Mouse (Mus musculus): ENCODE data around the gene Pou2f1. TPM values are rescaled to one million over a fixed set of nuclear protein-coding genes. Genes with fewer than 3 reads are reported as not detected.
A peak's percentile ranks its signal among the peaks of the same experiment; 100 is the strongest.

Gene Pou2f1
- polyA plus RNA-seq, 1 experiment from 2014 or later = 4.3 TPM

DNA sequence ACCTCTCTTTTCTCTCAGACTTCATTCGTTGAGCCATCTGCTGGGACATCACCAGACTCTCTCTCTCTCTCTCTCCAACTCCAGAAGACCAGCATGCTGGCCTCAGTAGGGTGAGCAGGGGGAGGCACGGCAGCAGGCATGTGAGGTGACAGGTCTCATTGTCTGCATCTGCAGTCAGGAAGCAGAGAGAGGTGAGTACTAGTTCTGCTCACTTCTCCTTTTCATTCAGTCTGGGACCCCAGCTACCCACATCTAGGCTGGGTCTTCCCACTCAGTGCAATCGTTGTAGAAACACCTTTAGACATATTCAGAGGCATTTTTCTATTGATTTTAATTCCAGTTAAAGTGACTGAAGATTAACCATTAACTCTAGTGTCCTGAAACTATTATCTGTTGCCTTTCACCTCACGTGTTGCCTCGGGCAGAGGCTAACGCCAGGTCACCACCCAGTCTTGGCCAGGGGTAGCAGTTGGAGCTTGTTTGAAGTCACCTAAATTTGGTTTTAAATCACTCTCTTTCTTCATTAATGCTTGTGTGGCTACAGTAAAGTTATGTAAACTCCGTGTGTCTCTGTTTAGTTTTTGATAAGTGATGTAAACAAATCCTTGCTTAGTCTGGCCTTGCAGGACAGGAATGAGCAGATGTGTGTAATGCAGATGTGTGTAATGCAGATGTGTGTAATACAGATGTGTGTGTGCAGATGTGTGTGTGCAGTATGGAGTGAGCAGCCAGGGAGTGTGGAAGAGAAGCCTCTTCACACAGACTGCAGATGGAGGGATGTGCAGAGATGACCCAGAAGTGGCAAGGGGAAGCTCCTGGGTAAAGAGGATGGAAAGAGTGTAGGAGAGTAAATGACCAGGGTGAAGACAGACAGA lies 29.4 kb upstream of the Pou2f1 start:
- H3K4me2 ChIP-seq = no peak overlapping the region
- ATAC-seq (ENCODE audit: low read depth) (no peak), DNase-seq (no peak)
- H3K27me3 ChIP-seq = no peaks in the 10 kb centered on the region
- no peak overlapping the region for H3K27ac ChIP-seq
- no peaks in the 10 kb centered on the region for H3K9me3 ChIP-seq (replicated peaks)
- 40% methylated on average over 7 of the region's 7 CpGs for WGBS (ENCODE audit: insufficient replicate concordance)
- H3K36me3 ChIP-seq = no peaks in the 10 kb centered on the region
- H3K4me3 ChIP-seq (replicated peaks) = no peak overlapping the region
- H3K9ac ChIP-seq = no peak overlapping the region
- H3K4me1 ChIP-seq (replicated peaks) = no peaks in the 10 kb centered on the region

DNA sequence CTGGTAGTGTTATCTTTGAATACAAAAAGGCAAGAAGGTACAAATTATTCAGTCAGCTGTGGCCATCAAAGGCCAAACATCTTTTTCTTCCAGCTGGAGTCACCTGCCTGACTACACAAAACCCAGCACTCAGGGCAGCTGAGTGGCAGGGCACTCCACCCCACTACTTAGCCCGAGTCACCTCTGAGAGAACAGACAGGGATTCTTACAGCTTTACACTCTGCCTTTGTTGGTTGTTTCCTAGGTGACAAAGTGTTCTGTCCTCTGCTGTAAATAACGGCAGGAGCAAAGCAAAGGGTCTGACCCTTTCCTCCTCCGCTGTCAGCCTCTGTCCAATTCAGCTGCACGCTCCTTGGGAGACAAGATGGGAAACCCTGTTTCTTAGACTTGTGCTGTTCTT lies 21.5 kb upstream of the Pou2f1 start:
- ATAC-seq (ENCODE audit: low read depth) = no peak
- 57% methylated on average over 4 of the region's 4 CpGs for WGBS (ENCODE audit: insufficient replicate concordance)
- H3K4me3 ChIP-seq (replicated peaks) = no peak overlapping the region
- H3K27me3 ChIP-seq = no peaks in the 10 kb centered on the region
- H3K27ac ChIP-seq = no peak overlapping the region
- H3K9ac ChIP-seq = no peak overlapping the region
- 0 out of 2 replicates have a peak, but pooled peaks cover 2% of the 10 kb centered on the region for H3K9me3 ChIP-seq (replicated peaks)
- no peak for DNase-seq
- H3K4me1 ChIP-seq (replicated peaks) = no peaks in the 10 kb centered on the region
- H3K36me3 ChIP-seq = no peaks in the 10 kb centered on the region
- no peak overlapping the region for H3K4me2 ChIP-seq

DNA sequence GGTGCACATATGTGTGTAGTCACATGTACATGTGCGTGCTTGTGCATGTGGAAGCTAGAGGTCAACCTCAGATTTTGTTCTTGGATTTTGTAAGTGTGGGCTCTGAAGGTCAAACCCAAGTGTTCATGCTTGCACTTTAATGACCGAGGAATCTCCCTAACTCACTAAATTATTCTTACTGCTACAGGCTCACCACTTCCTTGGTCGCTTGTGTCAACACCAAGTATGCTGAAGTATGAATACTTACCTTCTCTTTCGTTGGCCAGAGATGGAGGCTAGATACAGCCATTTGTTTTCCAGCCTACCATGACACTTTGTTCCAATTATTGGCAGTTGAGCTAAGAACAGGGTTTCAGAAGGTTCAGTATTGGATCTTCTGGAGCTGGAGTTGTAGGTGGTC lies 14.7 kb upstream of the Pou2f1 start:
- no peak overlapping the region for H3K9ac ChIP-seq
- no peaks in the 10 kb centered on the region for H3K36me3 ChIP-seq
- 66% methylated on average over 4 of the region's 4 CpGs for WGBS (ENCODE audit: insufficient replicate concordance)
- no peak overlapping the region for H3K4me2 ChIP-seq
- no peaks in the 10 kb centered on the region for H3K27me3 ChIP-seq
- no peak overlapping the region for H3K27ac ChIP-seq
- DNase-seq (no peak), ATAC-seq (ENCODE audit: low read depth) (no peak)
- H3K4me1 ChIP-seq (replicated peaks) = peaks cover 10% of the 10 kb centered on the region; the same call in 1 of the 2 replicates
- H3K9me3 ChIP-seq (replicated peaks) = no peaks in the 10 kb centered on the region
- H3K4me3 ChIP-seq (replicated peaks) = no peak overlapping the region

DNA sequence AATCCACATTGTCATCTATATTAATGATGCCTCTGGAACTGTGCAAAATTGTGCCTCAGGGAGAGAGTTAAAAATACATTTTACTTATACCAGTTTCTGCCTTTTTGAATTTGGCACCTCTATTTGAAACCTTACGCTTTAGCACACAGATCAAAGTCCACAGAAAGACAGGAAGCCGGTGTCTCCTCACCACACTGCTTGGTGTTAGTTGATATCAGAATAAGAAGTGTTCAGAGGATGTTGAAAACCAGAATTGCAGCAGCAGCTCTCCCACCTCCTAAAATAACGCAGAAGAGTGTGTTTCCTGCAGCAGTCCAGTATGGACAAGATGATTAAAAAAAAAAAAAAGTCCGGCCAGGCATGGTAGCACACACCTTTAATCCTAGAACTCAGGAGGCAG lies 13.8 kb upstream of the Pou2f1 start:
- no peaks in the 10 kb centered on the region for H3K9me3 ChIP-seq (replicated peaks)
- no peak overlapping the region for H3K27ac ChIP-seq
- H3K27me3 ChIP-seq = no peaks in the 10 kb centered on the region
- ATAC-seq (ENCODE audit: low read depth) (no peak), DNase-seq (no peak)
- WGBS (ENCODE audit: insufficient replicate concordance) = 9% methylated on average over 4 of the region's 4 CpGs
- H3K4me1 ChIP-seq (replicated peaks) = peaks cover 10% of the 10 kb centered on the region; the same call in 1 of the 2 replicates
- H3K4me3 ChIP-seq (replicated peaks) = no peak overlapping the region
- H3K4me2 ChIP-seq = no peak overlapping the region
- no peak overlapping the region for H3K9ac ChIP-seq
- no peaks in the 10 kb centered on the region for H3K36me3 ChIP-seq

DNA sequence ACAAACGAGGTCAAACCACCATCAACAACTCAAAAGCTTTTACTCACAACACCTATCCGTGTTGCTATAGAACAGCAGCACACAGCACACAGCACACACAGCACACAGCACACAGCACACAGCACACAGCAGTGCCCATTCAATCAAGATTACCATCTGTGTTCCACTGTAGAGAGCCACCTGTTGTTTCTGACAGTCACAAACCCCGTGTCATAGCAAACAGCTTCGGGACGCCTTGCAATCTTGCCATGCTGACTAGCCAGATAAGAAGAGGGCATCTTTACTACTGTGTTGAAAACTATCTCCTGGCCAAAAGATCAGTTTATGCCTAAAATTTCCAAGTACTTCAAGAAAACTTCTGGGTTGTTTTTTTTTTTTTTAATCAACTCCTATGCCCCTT lies 12.1 kb upstream of the Pou2f1 start:
- H3K9me3 ChIP-seq (replicated peaks) = no peaks in the 10 kb centered on the region
- no peak overlapping the region for H3K9ac ChIP-seq
- no peak overlapping the region for H3K4me2 ChIP-seq
- no peak overlapping the region for H3K27ac ChIP-seq
- H3K4me1 ChIP-seq (replicated peaks) = peaks cover 10% of the 10 kb centered on the region; the same call in 1 of the 2 replicates
- DNase-seq (peak; percentile 33), ATAC-seq (ENCODE audit: low read depth) (peak; percentile 92)
- WGBS (ENCODE audit: insufficient replicate concordance) = 13% methylated on average over 5 of the region's 5 CpGs
- no peaks in the 10 kb centered on the region for H3K36me3 ChIP-seq
- no peaks in the 10 kb centered on the region for H3K27me3 ChIP-seq
- no peak overlapping the region for H3K4me3 ChIP-seq (replicated peaks)

DNA sequence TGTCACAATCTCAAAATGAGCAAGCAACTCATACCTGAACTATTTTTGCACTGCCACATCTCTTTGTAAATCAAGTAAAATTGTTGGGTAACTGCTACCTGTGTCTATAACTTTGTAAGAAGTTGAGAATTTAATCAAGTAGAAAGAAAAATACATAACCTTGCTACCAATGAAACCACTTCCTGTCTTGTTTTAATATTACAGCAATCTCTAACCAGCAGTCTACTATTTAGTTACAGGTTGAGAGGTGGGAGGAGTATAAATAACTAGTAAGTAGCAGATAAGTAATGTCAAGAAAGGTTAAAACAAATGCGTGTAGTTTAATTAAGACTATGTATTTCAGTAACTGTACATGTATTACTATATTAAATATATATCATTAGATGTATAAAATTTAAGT lies 7.6 kb upstream of the Pou2f1 start:
- Histone ChIP-seq H3K27ac (no peak overlapping the region), H3K4me1 (replicated peaks) (peaks cover 4% of the 10 kb centered on the region; the same call in 1 of the 2 replicates), H3K4me2 (no peak overlapping the region), H3K9ac (no peak overlapping the region), H3K36me3 (no peaks in the 10 kb centered on the region), H3K27me3 (no peaks in the 10 kb centered on the region), H3K9me3 (replicated peaks) (no peaks in the 10 kb centered on the region), H3K4me3 (replicated peaks) (no peak overlapping the region)
- ATAC-seq (ENCODE audit: low read depth) = no peak
- no peak for DNase-seq
- 74% methylated on average over 1 of the region's 1 CpGs for WGBS (ENCODE audit: insufficient replicate concordance)

DNA sequence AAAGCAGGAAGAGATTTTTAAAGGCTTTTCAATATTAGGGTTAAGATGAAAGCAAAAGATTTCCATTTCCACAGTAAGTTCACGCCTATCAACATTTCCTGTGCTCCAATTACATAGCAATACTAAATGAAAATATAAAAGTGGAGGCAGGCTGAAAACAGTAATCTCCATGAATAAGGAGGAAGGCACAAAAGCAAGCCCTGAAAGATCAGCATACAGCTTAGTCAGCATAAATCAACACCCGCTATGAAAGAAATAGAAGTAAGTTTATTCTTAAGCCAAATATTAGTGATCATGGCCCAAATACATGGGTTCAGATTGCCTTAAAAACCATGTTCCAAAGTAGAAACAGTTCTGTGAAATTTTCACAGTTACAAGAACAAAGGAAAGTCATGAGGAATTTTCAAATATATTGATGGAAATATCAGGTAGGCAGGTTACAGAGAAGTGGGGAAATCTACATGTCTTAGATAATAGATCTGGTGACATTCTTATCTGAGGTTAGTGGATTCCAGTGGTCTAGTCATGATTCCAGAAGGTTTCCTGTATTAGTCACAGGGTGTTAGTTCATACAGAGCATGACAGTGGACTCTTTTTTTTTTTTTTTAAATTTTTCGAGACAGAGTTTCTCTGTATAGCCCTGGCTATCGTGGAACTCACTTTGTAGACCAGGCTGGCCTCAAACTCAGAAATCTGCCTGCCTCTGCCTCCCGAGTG lies 6.3 kb upstream of the Pou2f1 start:
- Histone ChIP-seq H3K4me2 (no peak overlapping the region), H3K27ac (no peak overlapping the region), H3K27me3 (no peaks in the 10 kb centered on the region), H3K4me3 (replicated peaks) (no peak overlapping the region), H3K9ac (no peak overlapping the region), H3K36me3 (no peaks in the 10 kb centered on the region), H3K9me3 (replicated peaks) (no peaks in the 10 kb centered on the region), H3K4me1 (replicated peaks) (no peaks in the 10 kb centered on the region)
- no peak for ATAC-seq (ENCODE audit: low read depth)
- WGBS (ENCODE audit: insufficient replicate concordance) = 73% methylated on average over 5 of the region's 5 CpGs
- no peak for DNase-seq

DNA sequence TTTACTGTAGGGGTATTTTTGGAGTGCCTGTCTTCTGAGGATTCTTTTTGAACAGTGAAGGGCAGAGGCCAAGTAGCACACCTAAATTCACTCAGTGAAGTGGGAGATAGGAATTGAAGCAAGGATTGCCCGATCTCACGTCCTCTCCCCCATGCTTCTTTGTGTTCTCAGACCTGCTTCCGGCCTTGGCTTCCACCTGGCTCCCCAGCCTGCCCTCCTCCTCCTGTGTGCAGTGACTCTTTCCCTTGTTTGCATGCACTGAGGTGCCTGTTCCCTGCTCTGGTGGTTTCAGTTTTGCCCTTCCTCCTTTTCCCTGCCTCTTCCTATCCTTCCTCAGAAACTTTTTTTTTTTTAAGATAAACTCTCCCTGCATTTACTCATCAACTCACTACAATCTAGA lies 4.5 kb upstream of the Pou2f1 start:
- ATAC-seq (ENCODE audit: low read depth) (no peak), DNase-seq (no peak)
- Histone ChIP-seq H3K27me3 (no peaks in the 10 kb centered on the region), H3K4me3 (replicated peaks) (no peak overlapping the region), H3K9ac (no peak overlapping the region), H3K36me3 (no peaks in the 10 kb centered on the region), H3K4me1 (replicated peaks) (no peaks in the 10 kb centered on the region), H3K4me2 (no peak overlapping the region), H3K9me3 (replicated peaks) (no peaks in the 10 kb centered on the region), H3K27ac (no peak overlapping the region)
- WGBS (ENCODE audit: insufficient replicate concordance) = 40% methylated on average over 3 of the region's 3 CpGs

DNA sequence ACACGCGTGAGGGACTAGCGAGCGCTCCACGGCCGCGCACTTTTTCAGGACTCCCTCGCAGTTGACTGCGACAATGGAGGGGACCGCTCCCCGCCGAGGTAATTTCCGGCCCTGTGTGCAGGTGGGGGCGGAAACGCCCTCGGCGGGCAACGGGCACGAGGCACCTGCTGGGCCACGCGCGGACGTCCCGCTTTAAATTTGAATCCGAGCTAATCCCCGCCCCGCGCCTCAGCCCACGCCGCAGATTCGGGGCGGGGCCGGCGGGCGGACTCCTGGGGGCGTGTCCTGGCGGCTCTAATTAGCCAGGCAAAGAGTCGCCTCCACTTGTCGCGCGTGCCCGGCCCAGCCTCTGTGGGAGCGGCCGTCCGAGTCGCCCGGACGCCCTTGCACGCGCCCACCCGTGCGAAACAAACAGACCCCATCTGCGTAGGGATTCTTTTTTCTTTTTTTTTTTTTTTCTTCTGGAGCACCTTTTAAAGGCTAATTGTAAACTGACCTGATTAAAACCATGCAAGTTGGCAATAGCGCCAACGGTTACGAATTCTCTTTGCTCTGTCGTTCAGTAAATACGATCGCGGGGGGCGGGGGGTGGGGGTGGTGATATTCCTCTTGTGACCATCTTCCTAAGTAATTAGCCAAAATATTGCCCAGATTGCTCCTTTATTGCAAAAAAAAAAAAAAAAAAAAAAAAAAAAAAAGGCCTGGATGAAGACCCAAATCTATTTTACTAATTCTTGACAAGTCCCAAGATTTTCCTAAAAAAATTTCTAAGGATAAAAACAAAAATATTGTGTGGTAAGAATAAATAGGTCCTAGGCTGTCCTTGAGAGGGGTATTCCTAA lies 924 bp upstream of the Pou2f1 start:
- DNase-seq = peak; percentile 90
- under 1% methylated on average over 61 of the region's 61 CpGs for WGBS (ENCODE audit: insufficient replicate concordance)
- H3K27me3 ChIP-seq = no peaks in the 10 kb centered on the region
- H3K4me2 ChIP-seq = peak overlapping the region; percentile 96
- H3K4me3 ChIP-seq (replicated peaks) = peak overlapping the region; percentile 99
- peak overlapping the region; percentile 80 for H3K9ac ChIP-seq
- peak; percentile 75 for ATAC-seq (ENCODE audit: low read depth)
- H3K4me1 ChIP-seq (replicated peaks) = peaks cover 29% of the 10 kb centered on the region
- H3K27ac ChIP-seq = peak overlapping the region; percentile 88
- H3K9me3 ChIP-seq (replicated peaks) = no peaks in the 10 kb centered on the region
- H3K36me3 ChIP-seq = no peaks in the 10 kb centered on the region

DNA sequence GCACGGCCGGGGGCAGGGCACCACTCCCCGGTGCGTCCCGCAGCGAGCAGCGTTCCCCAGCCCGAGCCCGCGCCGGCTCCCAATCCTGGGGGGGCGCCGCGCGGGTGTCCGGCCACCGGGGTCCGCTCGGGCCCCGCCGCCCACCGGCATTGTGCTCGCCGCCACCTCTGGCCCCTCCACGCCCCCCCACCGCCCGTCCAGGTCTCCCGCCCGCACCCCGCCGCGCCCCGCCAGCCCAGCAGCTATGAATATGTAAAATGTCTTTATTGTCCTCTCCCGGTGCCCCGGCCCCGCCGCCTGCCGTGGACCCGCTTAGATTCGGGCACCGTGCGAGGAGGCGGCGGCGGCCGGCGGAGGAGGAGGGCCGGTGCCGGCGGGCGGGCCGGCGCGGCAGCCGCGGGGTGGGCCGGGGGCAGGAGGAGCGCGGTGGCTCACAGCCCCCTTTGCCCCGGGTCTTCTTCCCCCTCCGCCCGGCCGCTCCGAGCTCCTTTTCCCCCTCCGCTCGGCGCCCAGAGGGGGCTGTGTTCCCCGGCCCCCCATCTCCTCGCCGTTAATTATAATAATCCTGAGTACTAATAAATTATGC lies 481 bp downstream of the Pou2f1 start:
- H3K27me3 ChIP-seq = no peaks in the 10 kb centered on the region
- WGBS (ENCODE audit: insufficient replicate concordance) = under 1% methylated on average over 46 of the region's 70 CpGs
- no peaks in the 10 kb centered on the region for H3K9me3 ChIP-seq (replicated peaks)
- peak overlapping the region; percentile 98 for H3K9ac ChIP-seq
- ATAC-seq (ENCODE audit: low read depth) (peak; percentile 30), DNase-seq (no peak)
- no peaks in the 10 kb centered on the region for H3K36me3 ChIP-seq
- peaks cover 40% of the 10 kb centered on the region for H3K4me1 ChIP-seq (replicated peaks)
- H3K27ac ChIP-seq = peak overlapping the region; percentile 88
- peak overlapping the region; percentile 99 for H3K4me2 ChIP-seq
- peak overlapping the region; percentile 99 for H3K4me3 ChIP-seq (replicated peaks)
